Mouse (Mus musculus) NIH3T3 (cell line): ENCODE data around the gene Apobec3.

Source experiments
- DNase-seq: peaks from one replicate; pipeline ENCODE4 v3.0.0-alpha.2; 2012; ENCODE audit warnings: low read depth

Gene Apobec3

DNA sequence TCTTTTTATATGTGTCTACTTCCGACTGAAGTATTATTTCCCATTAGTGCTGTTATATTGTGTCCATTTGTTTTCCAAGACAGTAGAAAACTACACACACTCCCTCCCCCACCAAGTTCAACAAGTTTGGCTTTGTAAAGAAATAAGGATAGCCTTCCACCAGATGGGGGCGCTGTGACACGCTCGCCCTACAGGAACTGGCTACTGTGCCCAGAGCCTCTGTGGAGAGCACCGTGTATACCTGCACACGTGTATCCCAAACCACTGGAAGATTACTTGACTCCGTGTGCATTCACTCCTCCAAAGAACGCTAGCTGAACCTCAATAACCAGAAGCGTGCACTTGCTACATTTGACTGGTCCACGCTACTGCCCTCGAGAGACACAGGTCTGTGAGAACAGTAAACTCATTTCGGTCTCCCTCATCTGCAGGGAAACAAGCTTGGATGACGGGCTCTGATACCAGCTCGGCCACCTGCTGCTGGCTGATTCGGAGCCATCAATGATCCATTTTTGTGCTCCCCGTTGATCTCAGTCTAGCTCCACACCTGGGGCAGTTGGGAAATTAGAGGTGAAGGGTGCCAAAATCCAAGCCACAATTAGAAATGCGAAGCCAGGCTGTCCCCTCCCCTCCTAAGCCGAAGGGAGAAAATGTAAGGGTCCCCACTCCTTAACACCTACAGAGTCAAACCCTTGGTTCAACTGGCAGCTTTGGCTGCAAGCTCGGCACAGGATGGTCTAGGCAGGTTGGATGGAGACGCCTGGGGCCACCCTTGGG lies at the start of gene Apobec3:
Gene Apobec3, plus strand, starts transcription at position 224 of the 777 bp plus-strand sequence.
- DNase-seq: peak; percentile 92

DNA sequence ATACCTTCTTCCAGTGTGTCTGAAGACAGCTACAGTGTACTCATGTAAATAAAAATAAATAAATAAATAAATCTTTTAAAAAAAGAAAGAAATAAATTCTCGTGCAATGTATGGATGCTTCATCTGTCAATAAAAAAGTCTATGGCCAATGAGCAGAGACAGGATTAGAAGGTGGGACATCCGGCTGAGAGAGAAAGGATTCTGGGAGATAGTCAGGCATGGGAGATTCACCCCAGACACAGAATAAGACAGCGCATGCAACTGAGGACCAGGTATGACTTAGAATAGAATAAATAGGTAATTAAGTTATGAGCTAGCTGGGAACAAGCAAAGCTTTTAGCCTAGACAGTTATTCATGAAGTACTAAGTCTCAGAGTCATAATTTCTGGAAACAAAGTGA lies 48.5 kb upstream of the Apobec3 start:
- no peak for DNase-seq

- no peak for DNase-seq
Observed at GRCm38 (mm10) chr15:79845986-79846385, 45.5 kb upstream of the Apobec3 start.

GRCm38 (mm10) chr15:79847100-79847499 lies 44.4 kb upstream of the Apobec3 start:
- peak; percentile 86 for DNase-seq

DNA sequence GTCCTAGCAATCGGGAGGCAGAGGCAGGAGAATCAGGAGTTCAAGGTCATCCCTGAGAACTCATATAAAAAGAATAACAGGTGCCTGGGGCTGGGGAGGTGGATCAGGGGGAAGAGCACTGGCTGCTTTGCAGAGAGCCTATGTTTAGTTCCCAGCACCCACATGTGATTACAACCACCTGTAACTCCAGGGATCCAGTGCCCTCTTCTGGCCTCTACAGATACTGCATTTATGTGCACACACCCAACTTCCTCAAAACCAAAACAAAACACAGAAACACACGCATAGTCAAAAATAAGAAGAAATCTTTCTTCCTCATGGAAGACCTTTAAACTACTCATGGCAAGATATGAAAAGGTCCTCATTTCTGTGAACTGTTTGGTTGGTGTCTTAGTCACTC lies 41.3 kb upstream of the Apobec3 start:
- no peak for DNase-seq

GRCm38 (mm10) chr15:79858979-79859378 lies 32.5 kb upstream of the Apobec3 start:
- no peak for DNase-seq

- DNase-seq: no peak
Observed at GRCm38 (mm10) chr15:79859821-79860220, 31.6 kb upstream of the Apobec3 start.

- DNase-seq: no peak
Observed at GRCm38 (mm10) chr15:79867260-79868002, 24.0 kb upstream of the Apobec3 start.

DNA sequence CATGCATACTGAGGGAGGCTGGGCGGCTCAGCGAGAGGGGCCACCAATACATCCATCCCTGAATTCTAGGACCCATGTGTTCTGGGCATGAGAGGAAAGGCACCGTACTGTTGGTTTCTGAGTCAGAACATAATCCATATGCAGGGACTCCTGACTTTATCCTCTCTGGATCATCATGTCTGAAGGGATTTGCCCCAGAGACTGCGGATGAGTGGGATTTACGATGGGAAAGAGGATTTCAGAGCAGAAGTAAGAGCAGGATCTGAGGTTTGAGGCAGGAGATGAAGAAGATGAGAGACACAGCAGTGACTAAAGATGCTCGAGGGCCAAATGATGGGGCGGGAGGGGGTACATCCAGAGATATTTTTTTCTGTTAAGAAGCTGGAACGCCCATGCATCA lies 17.9 kb upstream of the Apobec3 start:
- DNase-seq: no peak

DNA sequence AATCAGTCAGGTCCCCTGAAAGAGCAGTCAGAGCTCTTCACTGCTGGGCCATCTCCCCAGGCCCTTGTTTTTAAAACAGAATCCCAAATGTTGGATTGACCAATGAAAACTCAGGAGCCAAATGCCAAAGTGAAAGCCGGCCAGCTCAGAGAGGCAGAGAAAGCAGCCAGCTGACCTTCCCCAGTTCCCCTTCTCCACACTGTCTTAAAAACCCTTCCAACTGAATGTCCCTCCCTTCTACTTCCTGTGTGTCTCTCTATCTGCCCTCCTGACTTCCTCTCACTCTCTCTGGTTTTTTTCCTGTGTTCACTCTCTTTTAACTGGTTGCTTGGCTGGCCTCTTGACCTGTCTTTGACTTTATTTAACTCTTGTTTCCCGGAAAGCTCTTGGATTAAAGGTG lies 17.5 kb upstream of the Apobec3 start:
- DNase-seq: no peak

GRCm38 (mm10) chr15:79875261-79875995 lies 16.0 kb upstream of the Apobec3 start:
- DNase-seq: peak; percentile 46

DNA sequence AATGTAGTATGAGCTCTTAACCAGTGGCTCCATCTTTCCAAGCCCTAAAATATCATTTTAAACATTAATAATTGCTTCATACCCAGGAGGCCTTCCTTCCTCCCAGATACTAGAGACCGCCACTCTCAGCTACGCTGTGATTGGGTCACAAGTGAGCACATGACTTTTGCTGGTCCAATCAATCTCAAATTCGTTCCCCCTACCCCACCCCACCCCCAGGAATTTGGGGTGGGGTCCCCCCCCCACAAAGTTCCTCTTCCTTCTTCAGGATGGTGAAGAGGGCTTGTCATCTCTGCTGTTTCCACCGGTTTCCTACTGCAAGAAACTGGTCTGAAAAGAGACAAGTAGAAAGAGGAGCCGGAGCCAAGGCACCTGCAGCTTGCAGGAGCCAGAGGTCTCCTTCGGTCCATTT lies 12.7 kb upstream of the Apobec3 start:
- DNase-seq: peak; percentile 66

- DNase-seq: peak; percentile 98
Observed at GRCm38 (mm10) chr15:79879319-79879718, 12.1 kb upstream of the Apobec3 start.

- DNase-seq: peak; percentile 78
Observed at GRCm38 (mm10) chr15:79880477-79880876, 11.0 kb upstream of the Apobec3 start.

DNA sequence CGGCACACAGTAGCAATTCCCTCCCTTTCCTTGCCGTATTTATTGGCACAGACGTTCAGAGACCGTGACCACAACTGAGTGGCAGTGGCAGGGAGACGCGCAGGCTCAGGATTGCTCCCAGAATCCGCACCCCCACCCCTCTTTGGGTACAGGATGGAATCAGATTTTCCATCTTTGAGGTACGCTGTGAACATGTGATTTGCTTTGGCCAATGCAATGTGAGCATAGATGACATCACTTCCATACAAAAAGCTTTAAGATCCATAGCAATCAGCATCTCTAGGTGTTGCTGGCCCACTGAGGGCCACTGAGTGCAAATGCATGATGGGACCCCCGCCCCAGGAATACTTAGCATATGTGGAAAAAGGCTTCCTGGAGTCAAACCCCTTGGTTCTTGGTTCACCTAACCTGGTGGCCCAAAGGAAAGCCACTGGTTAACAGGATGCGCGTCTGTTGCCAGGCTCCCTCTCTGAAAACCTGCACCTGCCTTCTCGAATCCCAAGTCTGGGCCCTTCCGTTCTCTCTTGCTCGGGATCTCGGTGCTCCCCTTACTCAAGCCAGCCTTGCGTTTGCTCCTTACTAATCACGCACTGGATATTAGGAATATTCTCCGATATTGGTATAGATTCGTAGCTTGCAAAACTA lies 8.7 kb upstream of the Apobec3 start:
- no peak for DNase-seq

GRCm38 (mm10) chr15:79883352-79883822 lies 8.1 kb upstream of the Apobec3 start:
- peak; percentile 97 for DNase-seq

GRCm38 (mm10) chr15:79884820-79885219 lies 6.6 kb upstream of the Apobec3 start:
- DNase-seq: no peak

- peak; percentile 75 for DNase-seq
Observed at GRCm38 (mm10) chr15:79892213-79892541, 718 bp downstream of the Apobec3 start.

DNA sequence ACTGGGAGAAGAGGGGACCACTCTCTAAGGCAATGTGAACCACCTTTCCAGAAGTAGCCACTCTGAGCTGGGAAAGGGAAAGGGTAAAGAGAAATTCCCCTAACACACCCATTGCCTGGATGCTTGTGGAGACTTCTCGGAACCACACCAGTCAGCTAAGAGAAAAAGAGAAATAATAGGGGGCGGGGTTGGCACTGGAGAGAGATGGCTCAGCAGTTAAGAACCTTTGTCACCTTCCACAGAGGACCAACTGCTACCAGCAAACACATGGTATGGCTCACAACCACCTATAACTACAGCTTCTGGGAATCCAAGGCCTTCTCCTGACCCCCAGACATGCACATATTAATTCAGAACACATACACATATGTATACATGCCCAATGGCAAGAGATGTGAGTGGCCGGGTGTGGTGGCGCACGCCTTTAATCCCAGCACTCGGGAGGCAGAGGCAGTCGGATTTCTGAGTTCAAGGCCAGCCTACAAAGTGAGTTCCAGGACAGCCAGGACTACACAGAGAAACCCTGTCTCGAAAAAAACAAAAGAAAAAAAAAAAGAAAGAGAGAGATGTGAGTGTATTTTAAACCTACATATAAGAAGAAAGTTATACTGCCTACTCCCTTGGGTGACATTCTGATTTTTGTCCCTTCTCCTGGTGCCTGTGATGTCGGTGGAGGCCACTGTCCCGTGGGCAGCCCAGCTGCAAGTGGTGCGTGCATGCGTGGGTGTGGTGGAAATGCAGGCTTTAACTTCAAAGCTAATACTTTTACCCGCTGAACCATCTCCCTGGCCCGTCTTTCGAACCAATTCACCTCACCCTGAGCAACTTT lies 1.8 kb downstream of the Apobec3 start:
- no peak for DNase-seq

DNA sequence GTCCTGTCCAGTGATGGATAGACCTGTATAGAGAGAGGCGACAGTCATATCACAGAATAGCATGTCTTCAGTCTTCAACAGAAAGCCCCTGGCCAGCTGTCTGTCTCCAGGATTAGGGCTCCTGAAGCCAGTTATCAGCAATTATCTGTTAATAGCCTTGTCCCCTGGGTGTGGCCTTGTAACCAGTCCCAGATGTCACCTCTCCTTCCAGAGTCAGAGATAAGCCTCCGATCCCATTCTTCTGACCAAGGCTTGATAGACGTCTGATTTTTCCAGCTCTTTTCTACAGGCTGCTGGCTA lies 2.3 kb downstream of the Apobec3 start:
- DNase-seq: no peak

GRCm38 (mm10) chr15:79894343-79894742 lies 2.9 kb downstream of the Apobec3 start:
- no peak for DNase-seq
